Mouse (Mus musculus) layer of hippocampus, adult 9-10 months (tissue): ENCODE measurements at regions not wholly inside any gene's neighbourhood (a gene's known extent, or its start where the extent isn't known, plus 50 kb on each side); places are given as distances from the start of the nearest gene placed in this dataset.

Experiments used
- DNase-seq: peaks from one replicate; pipeline ENCODE4 v3.0.0; 2022; ENCODE audit warnings: low spot score

GRCm38 (mm10) chr2:47424910-47425309 is 1389.0 kb upstream of the Acvr2a start:
- DNase-seq = peak; percentile 5

GRCm38 (mm10) chr2:47429843-47430242 is 1384.1 kb upstream of the Acvr2a start:
- no peak for DNase-seq

GRCm38 (mm10) chr2:47466043-47466442 is 1347.9 kb upstream of the Acvr2a start:
- no peak for DNase-seq

GRCm38 (mm10) chr2:47491874-47492539 is 1321.9 kb upstream of the Acvr2a start:
- DNase-seq = no peak
